Mouse (Mus musculus) liver, embryonic 13.5 days (tissue): ENCODE measurements around the gene Lmnb2. TPM values are rescaled to one million over a fixed set of nuclear protein-coding genes. Genes with fewer than 3 reads are reported as not detected.

ENCODE experiments used
- ATAC-seq: fragments of 200-750 bp; cut with Nextera tagmentation; 2 replicates; pipeline ENCODE4 v1.8.0; 2017; ENCODE audit warnings: low read depth, mild to moderate bottlenecking, moderate number of reproducible peaks, moderate library complexity
- DNase-seq: peaks from one replicate; pipeline ENCODE4 v3.0.0; 2022
- H3K27ac ChIP-seq: fragments of 300-500 bp; sonication (generic); 2 replicates; pipeline ENCODE4 v1.5.1; 2015; ENCODE audit warnings: moderate library complexity, mild to moderate bottlenecking, inconsistent platforms
- H3K27me3 ChIP-seq: fragments of 300-500 bp; sonication (generic); 2 replicates; pipeline ENCODE4 v1.6.1; 2015; ENCODE audit warnings: mild to moderate bottlenecking, inconsistent platforms
- H3K36me3 ChIP-seq: fragments of 300-500 bp; sonication (generic); 2 replicates; pipeline ENCODE4 v1.6.1; 2015; ENCODE audit warnings: mild to moderate bottlenecking, inconsistent platforms
- H3K4me1 ChIP-seq: fragments of 300-500 bp; sonication (generic); replicated peaks from 2 replicates; pipeline ENCODE4 v1.6.1; 2015; ENCODE audit warnings: inconsistent platforms
- H3K4me2 ChIP-seq: fragments of 300-500 bp; sonication (generic); 2 replicates; pipeline ENCODE4 v1.6.1; 2015; ENCODE audit warnings: inconsistent platforms, mild to moderate bottlenecking, moderate library complexity
- H3K4me3 ChIP-seq: fragments of 300-500 bp; sonication (generic); replicated peaks from 2 replicates; pipeline ENCODE4 v1.5.1; 2015; ENCODE audit warnings: mild to moderate bottlenecking, inconsistent platforms
- H3K9ac ChIP-seq: fragments of 300-500 bp; sonication (generic); 2 replicates; pipeline ENCODE4 v1.6.1; 2015; ENCODE audit warnings: mild to moderate bottlenecking, inconsistent platforms
- H3K9me3 ChIP-seq: fragments of 300-500 bp; sonication (generic); replicated peaks from 2 replicates; pipeline ENCODE4 v1.6.1; 2016; ENCODE audit warnings: inconsistent platforms
- WGBS: fragments of 180-500 bp; shearing (Covaris S2); methylation state at CpG from one replicate; pipeline ENCODE4 v1.1.7; 2015; ENCODE audit not compliant: insufficient replicate concordance; 5-methylcytosine and 5-hydroxymethylcytosine counted together
- polyA plus RNA-seq: library from polyadenylated mRNA; unstranded; fragments of >200 nt; fragmentation: Nextera tagmentation; extraction: Ambion mirVana; gene quantifications from 2 replicates; pipeline ENCODE4 v1.2.1, GENCODE M21; 2015

Lmnb2 gene
- polyA plus RNA-seq, 1 experiment from 2014 or later: 14.0 TPM

DNA sequence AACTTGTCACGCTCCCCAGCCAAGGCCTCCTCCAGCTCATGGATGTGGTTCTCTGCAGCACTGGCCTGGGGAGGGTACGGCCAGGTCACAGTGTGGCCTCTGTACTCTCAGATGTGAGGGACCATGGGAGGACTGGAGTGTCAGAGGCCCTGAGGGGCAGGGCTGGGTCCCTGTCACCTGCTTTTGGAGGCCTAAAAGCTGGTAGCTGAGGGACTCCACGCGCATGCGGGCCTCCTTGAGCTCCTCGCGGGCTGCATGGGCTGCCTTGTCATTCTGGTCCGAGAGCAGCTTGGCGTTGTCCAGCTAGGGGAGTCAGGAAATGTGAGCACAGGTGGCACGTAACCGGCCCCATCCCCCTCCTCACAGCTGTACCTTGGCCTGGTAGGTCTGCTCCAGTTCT, 13.3 kb downstream of the Lmnb2 start:
- Histone ChIP-seq H3K9ac (no peak overlapping the region), H3K27ac (no peak overlapping the region), H3K27me3 (no peaks in the 10 kb centered on the region), H3K4me3 (no peak overlapping the region), H3K4me1 (peaks cover 11% of the 10 kb centered on the region), H3K36me3 (peaks cover 67% of the 10 kb centered on the region), H3K9me3 (no peaks in the 10 kb centered on the region), H3K4me2 (no peak overlapping the region)
- DNase-seq (no peak), ATAC-seq (no peak)
- WGBS: 86% methylated on average over 11 of the region's 11 CpGs

GRCm38 (mm10) chr10:80904004-80904693, 13.9 kb downstream of the Lmnb2 start:
- Histone ChIP-seq H3K9ac (no peak overlapping the region), H3K27ac (no peak overlapping the region), H3K4me3 (no peak overlapping the region), H3K9me3 (no peaks in the 10 kb centered on the region), H3K4me1 (peaks cover 17% of the 10 kb centered on the region), H3K36me3 (peaks cover 67% of the 10 kb centered on the region), H3K27me3 (no peaks in the 10 kb centered on the region), H3K4me2 (no peak overlapping the region)
- 86% methylated on average over 28 of the region's 28 CpGs for WGBS
- DNase-seq (no peak), ATAC-seq (no peak)

- peaks cover 26% of the 10 kb centered on the region for H3K4me1 ChIP-seq
- H3K27me3 ChIP-seq: no peaks in the 10 kb centered on the region
- H3K27ac ChIP-seq: no peak overlapping the region
- 86% methylated on average over 10 of the region's 10 CpGs for WGBS
- no peak overlapping the region for H3K4me2 ChIP-seq
- DNase-seq: no peak
- no peak overlapping the region for H3K4me3 ChIP-seq
- H3K9me3 ChIP-seq: no peaks in the 10 kb centered on the region
- no peak overlapping the region for H3K9ac ChIP-seq
- peaks cover 67% of the 10 kb centered on the region for H3K36me3 ChIP-seq
- ATAC-seq: no peak
Observed at GRCm38 (mm10) chr10:80903282-80903681, 14.8 kb downstream of the Lmnb2 start.

DNA sequence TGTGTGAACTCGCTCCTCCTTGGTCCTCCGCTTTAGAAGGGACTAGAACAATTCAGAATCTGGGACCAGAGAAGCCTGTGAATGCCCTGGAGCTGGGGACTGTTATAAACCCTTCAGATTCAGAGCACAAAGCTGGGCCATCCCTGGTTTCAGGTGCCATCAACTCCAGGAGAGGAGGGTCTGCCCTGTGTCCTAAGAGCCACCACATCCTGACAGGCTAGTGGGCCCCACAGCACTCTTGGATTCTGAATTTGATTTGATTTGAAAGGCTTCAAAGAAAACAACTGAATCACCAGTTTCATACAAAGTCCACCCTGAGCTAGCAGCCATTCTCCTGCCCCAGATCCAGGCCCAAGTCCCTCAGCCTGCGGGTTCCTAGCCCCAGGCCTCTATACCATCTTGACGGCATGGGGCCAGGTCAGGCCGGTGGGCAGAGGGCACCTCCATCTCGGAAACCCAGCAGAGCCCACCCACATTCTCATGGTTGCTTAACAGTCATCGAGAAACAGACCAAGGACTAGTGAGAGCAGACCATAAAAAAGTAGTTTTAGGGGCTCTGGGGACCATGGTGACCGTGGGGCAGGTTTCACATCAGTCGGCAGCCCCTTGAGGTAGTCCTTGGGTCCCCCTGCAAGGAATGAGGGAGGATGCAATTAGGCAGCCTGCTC, 15.6 kb downstream of the Lmnb2 start:
- Histone ChIP-seq H3K36me3 (peaks cover 66% of the 10 kb centered on the region), H3K9ac (no peak overlapping the region), H3K9me3 (no peaks in the 10 kb centered on the region), H3K4me2 (no peak overlapping the region), H3K4me3 (no peak overlapping the region), H3K27me3 (no peaks in the 10 kb centered on the region), H3K4me1 (peaks cover 34% of the 10 kb centered on the region), H3K27ac (no peak overlapping the region)
- 86% methylated on average over 9 of the region's 9 CpGs for WGBS
- no peak for ATAC-seq
- no peak for DNase-seq

GRCm38 (mm10) chr10:80901409-80902272, 16.4 kb downstream of the Lmnb2 start:
- H3K9ac ChIP-seq: peak overlapping the region; percentile 44
- peaks cover 62% of the 10 kb centered on the region for H3K36me3 ChIP-seq
- H3K4me1 ChIP-seq: peaks cover 37% of the 10 kb centered on the region
- DNase-seq: no peak
- peak overlapping the region; percentile 89 for H3K4me2 ChIP-seq
- peak overlapping the region; percentile 79 for H3K4me3 ChIP-seq
- ATAC-seq: no peak
- H3K27me3 ChIP-seq: no peaks in the 10 kb centered on the region
- peak overlapping the region; percentile 68 for H3K27ac ChIP-seq
- 86% methylated on average over 19 of the region's 19 CpGs for WGBS
- no peaks in the 10 kb centered on the region for H3K9me3 ChIP-seq

GRCm38 (mm10) chr10:80900318-80901247, 17.5 kb downstream of the Lmnb2 start, which contains the start of gene Timm13:
Gene Timm13 (minus strand): TSS chr10:80900969.
- WGBS: under 1% methylated on average over 72 of the region's 72 CpGs
- H3K9me3 ChIP-seq: no peaks in the 10 kb centered on the region

DNA sequence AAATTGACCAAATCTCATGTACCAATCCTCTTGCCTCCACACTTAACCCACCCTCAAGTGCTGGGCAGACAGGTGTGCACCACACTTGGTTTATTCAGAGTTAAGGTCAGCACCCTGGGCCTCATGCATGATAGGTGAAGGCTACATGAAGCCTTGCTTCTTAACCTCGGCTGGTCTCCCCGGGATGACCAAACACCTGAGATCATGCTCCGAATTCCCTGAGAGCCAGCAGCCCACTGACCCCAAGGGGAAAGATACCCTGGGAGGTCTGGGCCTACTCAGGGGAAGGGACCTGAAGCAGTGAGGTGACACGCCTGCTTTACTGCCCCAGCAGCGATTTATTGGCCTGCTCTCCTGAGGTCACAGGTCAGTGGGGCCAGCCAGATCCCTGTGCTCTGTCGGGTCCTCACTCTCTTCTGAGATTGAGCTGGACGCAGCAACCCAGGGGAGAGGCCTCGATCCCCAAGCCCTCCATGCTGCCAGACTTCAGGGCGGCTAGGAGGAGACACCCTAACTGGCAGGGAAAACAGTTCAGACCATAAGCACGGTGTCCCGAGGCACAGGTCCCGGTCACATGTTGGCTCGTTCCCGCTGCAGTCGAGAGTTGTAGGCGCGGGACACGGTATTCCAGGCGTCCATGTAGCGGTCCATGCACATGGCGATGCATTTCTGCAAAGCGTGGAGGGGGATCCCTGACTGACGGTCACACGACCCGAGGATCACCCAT, 18.3 kb downstream of the Lmnb2 start:
- no peak for ATAC-seq
- no peak for DNase-seq

More at GRCm38 (mm10) chr10:80900318-80901247, 17.5 kb downstream of the Lmnb2 start, which contains the start of gene Timm13:
- Histone ChIP-seq H3K27me3 (no peaks in the 10 kb centered on the region), H3K4me1 (peaks cover 37% of the 10 kb centered on the region), H3K9ac (peak within 1 kb of the TSS; percentile 83), H3K4me2 (peak within 1 kb of the TSS; percentile 89), H3K36me3 (peaks cover 53% of the 10 kb centered on the region), H3K27ac (peak within 1 kb of the TSS; percentile 86), H3K4me3 (peak within 1 kb of the TSS; percentile 79)
- ATAC-seq (peak; percentile 92), DNase-seq (peak; percentile 98)

GRCm38 (mm10) chr10:80899074-80899473, 19.0 kb downstream of the Lmnb2 start:
- Histone ChIP-seq H3K4me1 (peaks cover 37% of the 10 kb centered on the region), H3K27ac (no peak overlapping the region), H3K4me2 (peak overlapping the region; percentile 89), H3K9me3 (no peaks in the 10 kb centered on the region), H3K4me3 (peak overlapping the region; percentile 79), H3K27me3 (no peaks in the 10 kb centered on the region), H3K9ac (peak overlapping the region; percentile 83), H3K36me3 (peaks cover 39% of the 10 kb centered on the region)
- DNase-seq (no peak), ATAC-seq (no peak)
- WGBS: 79% methylated on average over 8 of the region's 8 CpGs

More for the DNA sequence above, 18.3 kb downstream of the Lmnb2 start:
- WGBS: 13% methylated on average over 25 of the region's 25 CpGs
- Histone ChIP-seq H3K27me3 (no peaks in the 10 kb centered on the region), H3K9me3 (no peaks in the 10 kb centered on the region), H3K4me2 (peak overlapping the region; percentile 89), H3K27ac (peak overlapping the region; percentile 86), H3K9ac (peak overlapping the region; percentile 83), H3K4me3 (peak overlapping the region; percentile 79), H3K36me3 (peaks cover 45% of the 10 kb centered on the region), H3K4me1 (peaks cover 37% of the 10 kb centered on the region)

- Histone ChIP-seq H3K9me3 (no peaks in the 10 kb centered on the region), H3K4me2 (peak overlapping the region; percentile 31), H3K9ac (peak overlapping the region; percentile 7; the same call in 1 of the 2 replicates), H3K27ac (no peak overlapping the region; the same call in 1 of the 2 replicates), H3K4me1 (peaks cover 37% of the 10 kb centered on the region), H3K36me3 (peaks cover 28% of the 10 kb centered on the region), H3K4me3 (no peak overlapping the region), H3K27me3 (no peaks in the 10 kb centered on the region)
- WGBS: 57% methylated on average over 41 of the region's 41 CpGs
- DNase-seq: no peak
- ATAC-seq: no peak
Observed at GRCm38 (mm10) chr10:80897861-80898510, 20.1 kb downstream of the Lmnb2 start.
